Mouse (Mus musculus) embryo, embryonic 11 days (tissue): Measurements from ENCODE around the gene A530032D15Rik.
"Not testable (repeated sequence)": the region's sequence is repeated elsewhere in the genome, so short reads cannot be mapped to it uniquely, and the experiment has no call there.

ENCODE experiments used
- DNase-seq: peaks from one replicate; pipeline ENCODE4 v3.0.0-alpha.2; 2015

Gene A530032D15Rik

DNA sequence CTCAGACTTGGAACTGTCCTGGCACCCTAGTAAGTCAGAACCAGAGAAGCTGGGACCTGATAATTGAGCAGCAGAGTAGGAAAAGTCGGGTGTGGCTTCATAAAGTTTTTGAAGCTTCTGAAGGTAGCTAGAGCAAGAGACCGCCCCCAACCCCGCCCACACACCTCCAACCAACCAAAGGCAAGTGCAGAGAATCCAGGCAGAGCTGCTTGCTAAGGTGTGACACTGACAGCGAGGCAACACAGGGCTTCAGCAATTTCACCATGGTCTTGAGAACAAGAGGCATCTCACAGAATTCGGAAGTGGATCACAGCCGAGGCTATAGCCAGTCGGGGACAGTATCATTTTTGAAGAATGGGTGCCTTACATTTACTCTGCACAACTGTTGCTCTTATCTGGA, at the start of gene A530032D15Rik:
A530032D15Rik (minus strand) TSS at position 101 of the 400 bp plus-strand sequence.
- DNase-seq = not testable (repeated sequence)

- DNase-seq = not testable (repeated sequence)
Measured at GRCm38 (mm10) chr1:85155151-85155550, 45.5 kb upstream of the A530032D15Rik start.

DNA sequence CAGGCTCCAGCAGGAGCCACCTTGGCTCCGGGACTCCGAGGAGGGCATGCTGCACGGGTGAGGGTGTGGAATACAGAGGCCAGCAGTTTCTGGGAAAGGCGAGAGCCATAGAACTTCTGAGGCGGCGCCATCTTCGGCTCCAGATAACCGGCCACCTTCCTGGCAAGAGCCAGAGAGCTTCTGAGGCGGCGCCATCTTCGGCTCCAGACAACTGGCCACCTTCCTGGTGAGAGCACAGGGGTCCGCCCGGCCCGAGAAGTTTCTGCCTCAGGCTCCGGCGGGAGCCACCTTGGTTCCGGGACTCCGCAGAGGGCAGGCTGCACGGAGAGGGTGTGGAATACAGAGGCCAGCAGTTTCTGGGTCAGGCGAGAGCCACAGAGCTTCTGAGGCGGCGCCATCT, 24.0 kb upstream of the A530032D15Rik start:
- DNase-seq = not testable (repeated sequence)

DNA sequence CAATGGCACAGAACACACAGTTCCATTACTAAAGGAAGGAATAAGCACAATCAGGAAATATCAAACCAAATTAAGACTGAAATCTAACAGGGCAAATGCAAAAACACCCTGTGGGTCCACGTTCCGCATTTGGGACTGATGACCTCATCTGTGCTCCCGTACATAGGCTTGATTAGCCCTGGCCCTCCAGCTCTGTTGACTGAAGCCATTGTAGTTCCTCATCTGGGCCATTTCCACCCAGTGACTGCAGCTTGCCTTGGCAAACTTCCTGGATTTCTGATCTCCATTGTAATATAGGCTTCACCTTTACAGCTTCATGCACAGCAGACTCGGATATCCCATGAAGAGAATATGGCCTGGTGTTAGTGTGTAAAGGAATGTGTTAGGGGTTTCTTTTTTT, 12.2 kb upstream of the A530032D15Rik start:
- not testable (repeated sequence) for DNase-seq

GRCm38 (mm10) chr1:85118341-85118740, 8.7 kb upstream of the A530032D15Rik start:
- not testable (repeated sequence) for DNase-seq

- DNase-seq = not testable (repeated sequence)
Measured at GRCm38 (mm10) chr1:85117537-85117936, 7.9 kb upstream of the A530032D15Rik start.

DNA sequence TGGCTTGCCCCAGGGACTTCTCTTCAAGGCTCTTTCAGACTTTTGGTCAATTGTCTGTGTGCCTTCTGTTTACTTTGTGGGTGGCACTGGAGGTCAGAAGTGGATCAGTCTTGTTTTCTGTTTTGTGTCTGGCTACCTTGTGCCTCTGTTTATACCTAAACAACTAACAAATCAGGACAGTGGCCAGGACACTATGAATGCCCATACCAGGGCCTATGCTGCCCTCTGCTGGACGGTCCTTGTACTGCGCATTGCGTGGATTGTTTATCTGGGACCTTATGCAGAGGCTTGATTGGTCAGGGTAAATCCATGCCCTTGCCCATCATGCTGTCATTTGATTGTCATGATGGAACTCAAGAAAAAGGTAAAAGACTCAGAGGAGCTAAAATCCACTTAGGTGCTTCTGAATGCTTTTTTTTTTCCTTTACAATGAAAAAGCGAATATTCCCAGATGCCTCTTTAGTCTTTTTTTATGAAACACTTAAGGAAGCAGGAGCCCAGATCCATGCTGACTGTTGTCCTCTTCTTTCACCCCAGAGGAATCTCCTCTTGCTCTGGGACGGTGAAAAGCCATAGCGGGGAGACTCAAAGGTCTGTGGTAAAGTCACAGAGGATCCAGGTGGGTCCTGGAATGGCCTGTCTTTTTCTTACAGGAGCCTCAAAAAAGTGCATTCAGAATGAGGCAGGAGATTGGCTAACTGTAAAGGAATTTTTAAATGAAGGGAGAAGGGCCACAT, 5.2 kb upstream of the A530032D15Rik start:
- not testable (repeated sequence) for DNase-seq

- not testable (repeated sequence) for DNase-seq
Measured at GRCm38 (mm10) chr1:85114078-85114477, 4.4 kb upstream of the A530032D15Rik start.

GRCm38 (mm10) chr1:85112889-85113288, 3.2 kb upstream of the A530032D15Rik start:
- not testable (repeated sequence) for DNase-seq

DNA sequence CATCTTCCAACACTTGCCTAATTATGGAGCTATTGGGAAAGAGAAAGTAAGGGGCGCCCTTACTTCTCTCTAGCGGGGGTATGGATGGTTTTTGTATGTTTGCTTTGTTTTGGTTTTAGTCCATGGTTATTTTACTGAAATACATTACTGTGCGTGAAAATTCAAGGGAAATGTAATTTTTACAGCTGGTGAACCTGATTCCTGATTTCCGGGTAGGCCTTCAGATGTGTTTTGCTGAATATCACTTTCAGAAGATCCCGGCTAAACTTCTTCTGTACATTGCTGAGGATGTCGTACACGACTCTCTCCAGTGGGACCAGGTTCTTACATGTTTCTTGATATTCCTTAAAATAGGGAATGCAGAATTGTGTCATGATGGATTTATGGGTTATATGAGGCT, 2.6 kb upstream of the A530032D15Rik start:
- DNase-seq = not testable (repeated sequence)

- not testable (repeated sequence) for DNase-seq
Measured at GRCm38 (mm10) chr1:85111572-85111971, 1.9 kb upstream of the A530032D15Rik start.

DNA sequence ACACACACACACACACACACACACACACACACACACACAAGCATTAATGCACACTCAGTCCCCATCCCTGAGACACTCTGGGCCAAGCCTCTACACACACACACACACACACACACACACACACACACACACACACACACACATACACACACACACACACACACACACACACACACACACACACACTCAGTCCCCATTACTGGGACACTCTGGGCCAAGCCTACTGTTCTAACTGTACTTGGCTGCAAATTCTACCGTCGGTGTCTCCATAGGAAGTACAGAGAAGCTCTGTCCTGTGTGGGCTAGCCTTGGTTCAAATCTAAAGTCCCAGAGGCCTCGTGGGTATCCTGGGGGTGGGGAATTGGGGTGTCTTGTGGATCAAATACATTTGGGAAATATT, 1.2 kb upstream of the A530032D15Rik start:
- not testable (repeated sequence) for DNase-seq

- not testable (repeated sequence) for DNase-seq
Measured at GRCm38 (mm10) chr1:85106013-85106412, 3.6 kb downstream of the A530032D15Rik start.

- not testable (repeated sequence) for DNase-seq
Measured at GRCm38 (mm10) chr1:85105336-85105735, 4.3 kb downstream of the A530032D15Rik start.

- not testable (repeated sequence) for DNase-seq
Measured at GRCm38 (mm10) chr1:85101754-85102153, 7.9 kb downstream of the A530032D15Rik start.

- DNase-seq = not testable (repeated sequence)
Measured at GRCm38 (mm10) chr1:85099864-85100263, 9.8 kb downstream of the A530032D15Rik start, which contains the start of gene Gm10553. Gene Gm10553 (plus strand): TSS chr1:85100164.

- not testable (repeated sequence) for DNase-seq
Measured at GRCm38 (mm10) chr1:85099081-85099480, 10.6 kb downstream of the A530032D15Rik start.

- DNase-seq = not testable (repeated sequence)
Measured at GRCm38 (mm10) chr1:85093011-85093572, 16.6 kb downstream of the A530032D15Rik start.

- DNase-seq = not testable (repeated sequence)
Measured at GRCm38 (mm10) chr1:85092169-85092568, 17.5 kb downstream of the A530032D15Rik start.

DNA sequence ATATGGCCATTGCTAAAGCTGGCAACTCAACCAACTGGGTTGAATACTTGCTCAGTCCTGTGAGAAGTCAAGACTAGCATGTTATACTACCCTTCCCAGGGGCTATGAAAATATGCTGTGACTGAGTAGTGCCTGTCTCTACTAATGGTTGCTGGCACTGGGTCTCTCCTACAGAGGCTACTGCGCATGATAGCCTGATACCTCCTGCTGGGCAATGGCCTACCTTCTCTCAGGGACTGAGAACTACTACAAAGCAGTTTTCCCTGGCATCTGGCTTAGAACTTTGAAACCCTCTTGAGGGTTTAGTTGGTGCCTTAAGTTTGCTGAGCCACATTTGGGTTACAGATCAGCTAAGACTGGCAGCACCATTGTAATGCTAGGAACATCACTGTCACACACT, 23.4 kb downstream of the A530032D15Rik start:
- DNase-seq = not testable (repeated sequence)

- not testable (repeated sequence) for DNase-seq
Measured at GRCm38 (mm10) chr1:85084803-85085202, 24.9 kb downstream of the A530032D15Rik start.

- not testable (repeated sequence) for DNase-seq
Measured at GRCm38 (mm10) chr1:85073099-85073498, 36.6 kb downstream of the A530032D15Rik start.

DNA sequence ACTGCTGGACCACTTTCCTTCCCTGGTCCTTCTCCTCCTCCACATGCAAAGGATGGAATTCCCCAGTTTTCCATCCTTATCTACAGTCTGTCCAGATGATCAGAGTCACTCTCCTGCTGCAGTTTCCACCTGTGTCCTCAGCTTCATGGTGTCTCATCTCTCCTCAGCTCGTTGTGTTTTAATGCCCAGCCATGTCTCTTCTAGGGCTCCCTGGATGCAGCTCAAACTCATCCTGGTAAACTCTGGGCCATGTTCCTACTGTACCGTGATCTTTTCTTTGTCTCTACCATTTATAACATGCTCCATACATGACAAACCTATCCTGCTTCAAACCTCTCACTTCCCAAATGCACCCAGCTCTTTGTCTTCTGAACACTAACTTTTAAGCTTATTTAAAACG, 38.0 kb downstream of the A530032D15Rik start:
- not testable (repeated sequence) for DNase-seq

DNA sequence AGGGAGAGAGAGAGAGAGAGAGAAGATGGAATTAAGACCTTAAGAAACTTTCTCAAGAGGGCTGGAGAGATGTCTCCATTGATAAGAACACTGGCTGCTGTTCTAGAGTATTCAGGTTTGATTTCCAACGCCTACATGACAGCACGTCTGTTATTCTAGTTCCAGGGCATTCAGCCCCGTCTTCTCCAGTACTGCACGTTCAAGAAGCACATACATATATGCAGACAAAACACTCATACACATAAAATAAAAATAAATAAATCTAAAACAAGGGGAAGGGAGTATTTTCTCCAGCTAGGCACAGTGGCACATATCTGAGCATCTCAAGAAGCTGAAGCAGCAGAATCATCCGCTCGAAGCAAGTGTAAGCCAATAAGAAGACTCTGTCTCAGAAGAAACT, 73.9 kb downstream of the A530032D15Rik start:
- DNase-seq = not testable (repeated sequence)
